Mouse (Mus musculus) embryonic stem cell, embryonic (primary cell): ENCODE data around the gene Tmc7.

Experiments
- CTCF ChIA-PET, 4 experiments: fragments of 300-600 bp in 2 of 4; fragments of 350-600 bp in 2 of 4; sonication (Branson Sonifier 250); formaldehyde crosslinking; loops; one replicate each; lab custom pipeline; 2022; ENCODE audit warnings: inconsistent platforms in 2 of 4; lab: Charles Lee
- POLR2A ChIA-PET, 4 experiments: fragments of 300-600 bp in 2 of 4; fragments of 350-600 bp in 2 of 4; sonication (Branson Sonifier 250); formaldehyde crosslinking; loops; one replicate each; lab custom pipeline; 2022; ENCODE audit warnings: antibody characterized with exemption in 4 of 4, inconsistent platforms in 1 of 4; lab: Charles Lee

The Tmc7 gene

GRCm38 (mm10) chr7:118595228-118595627, 10.7 kb upstream of the Tmc7 start:
- CTCF ChIA-PET, result interaction anchor here in 3 of 4 experiments (0.5 to 2.8 kb wide), 26 partner anchors 8 to 1100 kb away, joined by 3 to 21 read pairs (median 4); partner anchors contain the start of genes Tmc7 (in 2 of the 3) and Vps35l (in 1 of the 3)

DNA sequence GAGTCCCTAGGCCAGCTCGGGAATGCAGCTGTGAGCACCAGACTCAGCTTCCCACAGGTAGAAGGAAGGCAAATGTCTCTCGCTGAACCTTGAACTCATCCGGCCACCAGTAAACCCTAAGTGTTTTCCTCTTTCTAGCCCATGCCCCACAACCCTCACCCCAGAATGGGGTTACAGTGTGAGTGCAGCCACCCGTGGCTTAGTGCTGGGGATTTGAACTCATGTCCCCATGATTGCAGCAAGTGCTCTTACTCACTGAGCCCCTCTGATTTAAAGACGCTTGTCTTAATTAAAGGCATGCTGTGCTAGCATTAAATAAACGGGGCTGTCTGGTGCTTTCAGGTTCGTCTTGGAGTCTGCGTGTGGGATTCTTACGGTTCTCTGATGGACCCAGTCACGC, 10.1 kb upstream of the Tmc7 start:
- POLR2A ChIA-PET, result interaction anchor here (0.7 to 9.2 kb wide), 51 partner anchors 9 to 468 kb away, joined by 3 to 121 read pairs (median 5); partner anchors contain the start of genes Coq7 (in 3 of the 4), Gde1 (in 2 of the 4), Smg1 (in 2 of the 4) and Tmc7 (in 2 of the 4)
- CTCF ChIA-PET, result interaction anchor here in 3 of 4 experiments (0.6 to 2.8 kb wide), 31 partner anchors 8 to 520 kb away, joined by 3 to 21 read pairs (median 4); partner anchors contain the start of genes Tmc7 (in 2 of the 3) and Vps35l (in 1 of the 3)

More at GRCm38 (mm10) chr7:118595228-118595627, 10.7 kb upstream of the Tmc7 start:
- POLR2A ChIA-PET, result interaction anchor here in 3 of 4 experiments (0.7 to 9.2 kb wide), 18 partner anchors 11 to 352 kb away, joined by 3 to 121 read pairs (median 5); partner anchors contain the start of genes Tmc7 (in 2 of the 3), Ccp110 (in 1 of the 3), Coq7 (in 1 of the 3) and Smg1 (in 1 of the 3)

- CTCF ChIA-PET, result interaction anchor here (0.5 to 2.8 kb wide), 21 partner anchors 9 to 749 kb away, joined by 3 to 21 read pairs (median 3); partner anchors contain the start of genes Tmc7 (in 2 of the 4) and Gde1 (in 1 of the 4)
- POLR2A ChIA-PET, result interaction anchor here (0.6 to 9.2 kb wide), 72 partner anchors 9 to 1214 kb away, joined by 3 to 121 read pairs (median 4); partner anchors contain the start of genes Coq7 (in 3 of the 4), Tmc7 (in 3 of the 4), Gde1 (in 2 of the 4) and Smg1 (in 2 of the 4)
Observed at GRCm38 (mm10) chr7:118593567-118594407, 9.3 kb upstream of the Tmc7 start.

GRCm38 (mm10) chr7:118592146-118592545, 7.6 kb upstream of the Tmc7 start:
- POLR2A ChIA-PET, result interaction anchor here in 2 of 4 experiments (0.6 to 9.2 kb wide), 9 partner anchors 9 to 385 kb away, joined by 4 to 121 read pairs (median 12); partner anchors contain the start of genes Tmc7 (in 1 of the 2) and Vps35l (in 1 of the 2)
- CTCF ChIA-PET, result no interaction called here

- CTCF ChIA-PET, result no interaction called here
- POLR2A ChIA-PET, result interaction anchor here in 1 of 4 experiments (1.4 kb wide), 1 partner anchor 12 kb away, joined by 4 read pairs; no protein-coding TSS in a partner anchor
Observed at GRCm38 (mm10) chr7:118590726-118591305, 6.3 kb upstream of the Tmc7 start.

DNA sequence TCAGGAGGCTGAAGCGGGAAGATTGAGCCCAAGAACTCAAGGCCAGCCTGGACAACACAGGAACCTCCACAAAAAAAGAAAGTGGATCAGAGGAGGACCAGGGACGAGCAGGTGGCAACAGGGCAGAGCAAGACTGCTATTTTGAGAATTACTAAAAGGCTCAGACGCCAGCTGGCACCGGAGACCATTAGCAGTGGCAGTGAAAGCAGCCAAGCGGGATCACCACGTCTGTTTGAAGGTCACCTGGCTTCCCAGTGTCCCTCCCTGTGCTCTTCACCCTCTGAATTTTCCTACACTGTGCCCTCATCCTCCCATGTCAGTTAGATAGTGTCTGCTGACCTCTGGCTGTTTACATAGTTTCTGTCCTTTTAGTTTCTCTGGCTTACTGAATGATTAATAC, 1.3 kb upstream of the Tmc7 start:
- ChIA-PET CTCF (interaction anchor here in 1 of 4 experiments (1.0 kb wide), 1 partner anchor 9 kb away, joined by 3 read pairs; no protein-coding TSS in a partner anchor), POLR2A (interaction anchor here in 1 of 4 experiments (1.3 kb wide), 1 partner anchor 8 kb away, joined by 3 read pairs; no protein-coding TSS in a partner anchor)

DNA sequence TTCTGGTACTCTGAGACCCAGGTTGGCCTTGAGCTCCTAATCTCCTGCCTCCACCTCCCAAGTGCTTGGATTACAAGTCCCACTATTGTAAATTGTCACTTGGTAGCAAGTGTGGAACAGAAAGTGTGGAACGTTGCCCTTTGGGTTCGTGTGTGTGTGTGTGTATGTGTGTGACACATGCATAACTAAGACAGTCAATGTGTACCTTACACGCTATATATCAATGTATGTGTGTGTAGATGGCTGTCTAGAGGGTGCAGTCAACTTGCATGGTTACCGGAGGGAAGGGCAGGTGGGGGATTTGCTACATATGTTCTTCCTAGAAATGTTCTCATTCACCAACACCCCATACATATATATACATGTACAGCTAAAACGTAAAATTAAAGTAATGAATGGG, 390 bp upstream of the Tmc7 start:
- CTCF ChIA-PET, result interaction anchor here in 2 of 4 experiments (0.6 to 2.3 kb wide), 5 partner anchors 9 to 163 kb away, joined by 4 to 19 read pairs (median 7); no protein-coding TSS in a partner anchor
- POLR2A ChIA-PET, result interaction anchor here in 3 of 4 experiments (0.6 to 9.3 kb wide), 11 partner anchors 8 to 1313 kb away, joined by 3 to 121 read pairs (median 4); partner anchors contain the start of gene Coq7 (in 1 of the 3)

- CTCF ChIA-PET, result interaction anchor here (0.6 to 2.3 kb wide), 5 partner anchors 10 to 61 kb away, joined by 3 to 19 read pairs (median 6); no protein-coding TSS in a partner anchor
- POLR2A ChIA-PET, result interaction anchor here in 3 of 4 experiments (0.7 to 9.3 kb wide), 12 partner anchors 8 to 192 kb away, joined by 3 to 121 read pairs (median 4); no protein-coding TSS in a partner anchor
Observed at GRCm38 (mm10) chr7:118583821-118584220, 715 bp downstream of the Tmc7 start.

DNA sequence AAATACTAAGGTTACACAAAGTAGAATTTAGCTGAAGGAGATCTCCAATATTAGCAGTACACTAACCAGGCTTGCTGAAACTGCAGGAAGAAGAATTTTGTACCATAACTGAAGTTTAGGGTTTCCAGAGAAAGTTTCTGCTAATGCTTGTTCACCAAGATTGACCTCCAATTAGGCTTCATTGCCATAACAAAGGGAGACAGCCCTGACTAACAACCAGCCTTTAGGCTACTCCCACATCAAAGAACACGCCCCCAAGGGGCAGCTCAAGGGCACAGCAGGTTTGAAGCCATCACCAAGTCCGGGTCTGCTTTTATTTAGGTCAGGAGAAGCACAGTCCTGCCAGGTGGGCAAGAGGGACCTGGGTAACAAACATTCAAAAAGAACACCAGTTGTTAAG, 4.6 kb downstream of the Tmc7 start:
- ChIA-PET POLR2A (interaction anchor here (0.6 to 9.3 kb wide), 17 partner anchors 10 to 1325 kb away, joined by 3 to 121 read pairs (median 4); partner anchors contain the start of genes Coq7 (in 1 of the 4), Smg1 (in 1 of the 4) and Tmc5 (in 1 of the 4)), CTCF (interaction anchor here in 3 of 4 experiments (0.6 to 2.2 kb wide), 10 partner anchors 11 to 444 kb away, joined by 3 to 7 read pairs (median 3); no protein-coding TSS in a partner anchor)

GRCm38 (mm10) chr7:118578269-118578668, 6.3 kb downstream of the Tmc7 start:
- CTCF ChIA-PET, result interaction anchor here in 3 of 4 experiments (0.6 to 2.2 kb wide), 5 partner anchors 15 to 237 kb away, joined by 3 to 7 read pairs (median 3); no protein-coding TSS in a partner anchor
- POLR2A ChIA-PET, result interaction anchor here (0.6 to 9.3 kb wide), 14 partner anchors 8 to 378 kb away, joined by 3 to 121 read pairs (median 4); partner anchors contain the start of genes Coq7 (in 1 of the 4), Tmc5 (in 1 of the 4) and Vps35l (in 1 of the 4)

DNA sequence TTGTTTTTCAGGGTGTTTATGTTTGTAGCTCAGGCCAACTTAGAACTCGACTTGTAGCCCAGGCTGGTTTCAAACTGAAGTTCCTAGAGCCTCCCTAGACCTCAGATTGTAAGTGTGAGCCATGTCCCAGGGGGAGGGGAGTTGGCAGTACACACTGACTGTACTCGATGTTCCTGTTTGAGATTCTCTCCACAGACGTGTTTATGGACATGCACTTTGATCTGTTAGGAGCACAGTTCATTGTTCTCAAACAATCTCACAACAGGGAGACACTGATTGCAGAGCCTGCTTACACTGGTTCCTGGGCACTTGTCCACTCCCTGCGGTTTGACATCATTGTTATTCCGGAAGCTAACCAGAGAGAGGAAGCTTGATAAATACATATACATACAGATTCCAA, 12.5 kb downstream of the Tmc7 start:
- POLR2A ChIA-PET, result no interaction called here
- CTCF ChIA-PET, result no interaction called here

DNA sequence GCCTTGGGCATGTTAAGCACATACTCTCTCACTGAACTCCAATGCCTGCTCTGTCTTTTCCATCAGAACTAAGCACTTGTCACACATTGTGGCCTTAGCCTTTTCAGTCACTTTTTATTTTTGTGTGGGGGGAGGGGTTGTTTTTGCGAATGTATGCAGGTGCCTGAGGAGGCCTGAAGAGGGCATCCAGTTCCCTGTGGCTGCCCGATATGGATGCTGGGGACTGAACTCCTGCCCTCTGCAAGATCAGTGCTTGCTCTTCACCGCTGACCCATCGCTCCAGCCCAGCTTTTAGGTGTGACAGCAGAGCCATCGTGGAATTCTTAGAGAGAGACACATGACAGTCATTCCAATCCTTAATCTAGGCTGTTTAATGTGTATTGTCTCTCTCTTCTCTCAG, 13.2 kb downstream of the Tmc7 start:
- ChIA-PET POLR2A (no interaction called here), CTCF (no interaction called here)

DNA sequence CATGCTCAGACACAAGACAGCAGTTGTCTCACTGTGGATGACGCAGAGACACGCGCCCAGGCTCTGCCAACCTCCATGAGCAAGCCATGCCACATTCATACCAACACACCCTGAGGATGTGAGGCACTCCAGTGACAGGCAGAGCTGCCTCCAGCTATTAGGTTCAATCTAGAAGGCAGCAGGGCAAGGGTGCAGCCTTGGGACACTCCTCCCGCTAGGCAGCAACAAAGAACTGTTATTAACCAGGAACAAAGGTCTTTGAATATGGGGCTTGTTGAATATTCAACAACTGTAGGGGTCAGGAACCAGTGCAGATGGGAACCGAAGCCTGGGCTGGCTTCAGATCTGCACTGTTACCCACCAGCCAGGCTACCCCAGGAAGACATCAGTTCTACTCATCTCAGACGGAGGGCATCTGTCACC, 15.4 kb downstream of the Tmc7 start:
- ChIA-PET CTCF (interaction anchor here in 2 of 4 experiments (1.0 kb wide), 2 partner anchors 11 to 132 kb away, joined by 3 read pairs; no protein-coding TSS in a partner anchor), POLR2A (interaction anchor here in 2 of 4 experiments (0.5 to 3.8 kb wide), 12 partner anchors 10 to 318 kb away, joined by 3 to 25 read pairs (median 4); no protein-coding TSS in a partner anchor)

DNA sequence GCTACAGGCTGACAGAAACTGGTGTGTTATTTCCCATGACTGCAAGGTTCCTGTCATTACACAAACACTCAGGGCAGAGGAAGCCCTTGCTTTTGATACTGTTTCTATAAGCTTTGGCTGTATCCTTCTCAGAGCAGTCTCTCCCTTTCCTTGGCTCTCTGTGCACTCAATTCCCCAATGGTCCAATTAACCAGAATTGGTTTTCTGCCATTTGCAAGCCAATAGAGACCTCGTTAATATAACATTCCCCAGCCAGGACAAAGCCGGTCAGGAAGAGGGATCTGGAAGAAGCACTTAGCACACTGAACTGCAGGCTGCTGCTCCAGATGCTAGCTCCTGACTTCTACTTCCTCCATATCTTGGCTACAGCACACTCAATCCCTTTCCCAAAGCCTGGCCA, 30.2 kb downstream of the Tmc7 start:
- ChIA-PET POLR2A (interaction anchor here in 1 of 4 experiments (1.5 kb wide), 1 partner anchor 16 kb away, joined by 4 read pairs; no protein-coding TSS in a partner anchor), CTCF (no interaction called here)

DNA sequence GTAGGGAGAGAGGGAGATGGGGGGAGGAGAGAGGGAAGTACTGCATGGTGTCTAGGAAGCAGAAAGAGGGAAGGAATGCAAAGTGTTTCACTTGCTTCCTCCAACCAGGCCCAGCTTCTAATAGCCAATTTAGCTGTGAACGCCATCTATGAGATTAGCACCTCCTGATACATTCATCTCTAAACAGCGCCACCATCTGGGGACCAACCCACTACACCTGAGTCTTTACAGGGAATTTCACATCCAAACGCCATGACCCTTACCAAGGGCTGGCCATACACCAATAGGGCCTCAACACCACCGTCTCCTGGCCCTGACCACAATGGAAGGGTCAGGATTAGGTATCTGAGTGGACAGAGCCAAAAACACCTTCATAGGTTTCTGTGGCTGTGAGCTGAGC, 30.7 kb downstream of the Tmc7 start:
- POLR2A ChIA-PET, result interaction anchor here in 1 of 4 experiments (1.2 kb wide), 1 partner anchor 20 kb away, joined by 10 read pairs; the partner anchor contains the start of gene Coq7
- CTCF ChIA-PET, result interaction anchor here in 3 of 4 experiments (0.5 to 0.7 kb wide), 5 partner anchors 13 to 159 kb away, joined by 3 to 6 read pairs (median 3); partner anchors contain the start of gene Ccp110 (in 1 of the 3)

DNA sequence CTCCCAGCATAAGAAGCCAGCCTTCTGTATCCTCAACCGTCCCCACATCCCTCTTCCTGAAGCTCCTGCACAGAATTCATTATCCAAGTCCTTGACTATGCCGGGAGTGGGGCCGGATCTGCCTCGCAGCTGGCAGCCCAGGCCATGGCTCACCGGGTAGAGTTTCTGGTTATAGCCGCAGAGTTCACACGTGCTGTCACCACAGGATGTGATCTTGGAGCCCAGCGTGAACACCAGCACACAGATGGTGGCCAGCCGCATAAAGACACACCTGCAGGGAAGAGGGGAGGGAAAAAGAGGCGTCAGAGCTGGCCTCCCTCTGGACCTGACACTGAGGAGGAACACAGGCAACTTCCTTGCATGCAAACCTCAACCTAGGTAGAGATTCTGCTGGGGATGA, 37.1 kb downstream of the Tmc7 start:
- CTCF ChIA-PET, result interaction anchor here in 1 of 4 experiments (0.7 kb wide), 1 partner anchor 63 kb away, joined by 11 read pairs; no protein-coding TSS in a partner anchor

GRCm38 (mm10) chr7:118544128-118544527, 40.4 kb downstream of the Tmc7 start:
- ChIA-PET POLR2A (interaction anchor here in 1 of 4 experiments (0.8 kb wide), 1 partner anchor 17 kb away, joined by 3 read pairs; no protein-coding TSS in a partner anchor), CTCF (no interaction called here)

More for the DNA sequence above, 37.1 kb downstream of the Tmc7 start:
- POLR2A ChIA-PET, result interaction anchor here in 3 of 4 experiments (0.6 to 1.6 kb wide), 4 partner anchors 14 to 98 kb away, joined by 3 to 5 read pairs (median 3); partner anchors contain the start of gene Coq7 (in 1 of the 3)
